ENCODE assay signal across 11 mouse cellular contexts in the genomic region with DNA sequence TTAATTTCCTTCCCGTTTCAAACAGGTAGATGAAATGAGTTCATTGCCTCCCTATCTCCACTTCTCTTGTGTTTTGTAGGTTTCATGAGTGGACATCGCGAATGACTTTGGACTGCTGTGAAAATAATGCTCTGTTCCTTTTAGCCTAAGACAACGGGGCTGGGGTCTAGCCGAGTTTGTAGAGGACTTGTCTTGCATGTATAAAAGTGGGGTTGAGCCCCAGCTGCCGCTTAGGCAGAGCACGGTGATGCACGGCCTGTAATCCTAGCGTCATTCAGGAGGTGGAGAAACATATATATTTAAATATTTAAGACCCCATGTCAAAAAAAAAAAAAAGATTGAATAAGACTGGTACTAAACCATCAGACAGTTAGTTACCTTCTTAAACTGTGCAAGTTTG. TPM values are rescaled to one million over a fixed set of nuclear protein-coding genes. Genes with fewer than 3 reads are reported as not detected.
DNase-seq lines count a peak whose midpoint lies in the region; ATAC-seq and TF ChIP-seq lines count a peak whose summit lies in the region.
"Had no signal": no experiment of that assay in that cellular context is flagged by ENCODE, and none has a peak within 500 bp of the region (broad histone marks: within the 10 kb centered on the region; RNA-seq: fewer than 3 reads in every experiment).

No protein-coding gene starts in this region.

- H3K27me3 ChIP-seq in cerebellum, adult 2 months (ENCODE audit: control insufficient read depth, insufficient read depth, low read length): no peaks in the 10 kb centered on the region
- H3K27me3 ChIP-seq in megakaryocyte, embryonic 14.5 days (replicated peaks): peaks cover 51% of the 10 kb centered on the region
- H3K27me3 ChIP-seq in limb, embryonic 15.5 days: peaks cover 28% of the 10 kb centered on the region
- H3K27me3 ChIP-seq in stomach, postnatal 0 days (ENCODE audit: control insufficient read depth, insufficient read depth, low read length): no peaks in the 10 kb centered on the region

- no peak for TF ChIP-seq CTCF in cerebellum, adult 2 months (IDR thresholded peaks at IDR 0.05; ENCODE audit: borderline replicate concordance, insufficient read depth, low read depth, low read length)
- TF ChIP-seq CTCF in stomach, postnatal 0 days (IDR thresholded peaks at IDR 0.05; ENCODE audit: low read depth): no peak

- DNase-seq in cerebellum, adult 2 months: no peak
- no peak for DNase-seq in cerebellum, adult 9-10 months
- DNase-seq in stomach, postnatal 0 days (ENCODE audit: low spot score): no peak
- no peak for DNase-seq in ovary, postnatal 14 days (ENCODE audit: low spot score)
- no peak for DNase-seq in layer of hippocampus, adult 9-11 months

- no peak overlapping the region for H3K9ac ChIP-seq in limb, embryonic 15.5 days
- H3K9ac ChIP-seq in stomach, postnatal 0 days (ENCODE audit: low read length): peak overlapping the region; percentile 58; the same call in 1 of the 2 replicates

- no peak for TF ChIP-seq POLR2A in cerebellum, adult 2 months (IDR thresholded peaks at IDR 0.05; ENCODE audit: borderline replicate concordance, insufficient read depth, low read length)

- no peaks in the 10 kb centered on the region for H3K4me1 ChIP-seq in cerebellum, adult 2 months (ENCODE audit: control insufficient read depth, insufficient read depth, low read length)
- peaks cover 13% of the 10 kb centered on the region for H3K4me1 ChIP-seq in megakaryocyte, embryonic 14.5 days
- peaks cover 14% of the 10 kb centered on the region for H3K4me1 ChIP-seq in limb, embryonic 15.5 days
- 0 out of 2 replicates have a peak, but pooled peaks cover 2% of the 10 kb centered on the region for H3K4me1 ChIP-seq in stomach, postnatal 0 days (replicated peaks; ENCODE audit: control insufficient read depth, insufficient read depth)

- H3K36me3 ChIP-seq in megakaryocyte, embryonic 14.5 days (replicated peaks; ENCODE audit: low read length): no peaks in the 10 kb centered on the region
- no peaks in the 10 kb centered on the region for H3K36me3 ChIP-seq in limb, embryonic 15.5 days
- H3K36me3 ChIP-seq in stomach, postnatal 0 days (ENCODE audit: control insufficient read depth, insufficient read depth, low read length): no peaks in the 10 kb centered on the region

- H3K4me3 ChIP-seq in cerebellum, adult 2 months (replicated peaks; ENCODE audit: insufficient read depth, low read depth, low read length): peak overlapping the region; percentile 81
- peak overlapping the region; percentile 91 for H3K4me3 ChIP-seq in megakaryocyte, embryonic 14.5 days (replicated peaks)
- peak overlapping the region; percentile 52 for H3K4me3 ChIP-seq in limb, embryonic 15.5 days
- peak overlapping the region; percentile 51 for H3K4me3 ChIP-seq in stomach, postnatal 0 days (ENCODE audit: low read depth, low read length)

- H3K4me2 ChIP-seq in limb, embryonic 15.5 days: peak overlapping the region; percentile 94
- peak overlapping the region; percentile 90 for H3K4me2 ChIP-seq in stomach, postnatal 0 days (replicated peaks; ENCODE audit: low read depth)

- H3K9me3 ChIP-seq in megakaryocyte, embryonic 14.5 days: 0 out of 2 replicates have a peak, but pooled peaks cover 3% of the 10 kb centered on the region
- no peaks in the 10 kb centered on the region for H3K9me3 ChIP-seq in limb, embryonic 15.5 days
- no peaks in the 10 kb centered on the region for H3K9me3 ChIP-seq in stomach, postnatal 0 days (ENCODE audit: control insufficient read depth, low read length)

- no peak for TF ChIP-seq EP300 in stomach, postnatal 0 days (optimal IDR thresholded peaks at IDR 0.05)

- ATAC-seq in megakaryocyte, adult 5-6 weeks (ENCODE audit: poor library complexity, severe bottlenecking): no peak
- ATAC-seq in limb, embryonic 15.5 days (ENCODE audit: insufficient number of reproducible peaks, low FRiP score, low TSS enrichment, low read depth): no peak
- ATAC-seq in stomach, postnatal 0 days (ENCODE audit: low FRiP score, low TSS enrichment): no peak
- ATAC-seq: activated CD4-positive, CD25-positive, alpha-beta regulatory T cell, adult 4 months had no signal

- peak overlapping the region; percentile 100 for H3K27ac ChIP-seq in cerebellum, adult 2 months (ENCODE audit: insufficient read depth, low read length)
- no peak overlapping the region for H3K27ac ChIP-seq in limb, embryonic 15.5 days
- no peak overlapping the region for H3K27ac ChIP-seq in stomach, postnatal 0 days (replicated peaks)

- 2% methylated on average over 9 of the region's 9 CpGs for WGBS in cerebellum, adult 2 months
- 12% methylated on average over 9 of the region's 9 CpGs for WGBS in limb, embryonic 15.5 days
- WGBS in stomach, postnatal 0 days: 25% methylated on average over 9 of the region's 9 CpGs

RNA-seq across cellular contexts. Expression of a gene that starts 1.2 kb away (rescaled TPM):
- 18.5 and 22.6 TPM in 2 replicates for polyA plus RNA-seq in cerebellum, adult 2 months (2012; rRNA removed)
- not detected in 2 replicates for polyA plus RNA-seq in megakaryocyte, embryonic 14.5 days (2012; ENCODE audit: insufficient read depth, low replicate concordance)
- total RNA-seq in megakaryocyte, adult 5-6 weeks (2015): not detected in 2 replicates
- not detected in 2 replicates for total RNA-seq in megakaryocyte, adult 5-6 weeks (2017)
- 0.10 TPM in 1 of 2 replicates, not detected in the other for polyA plus RNA-seq in limb, embryonic 15.5 days (2015; fragmentation: Nextera tagmentation; extraction: Ambion mirVana)
- polyA plus RNA-seq in stomach, postnatal 0 days (2015; fragmentation: Nextera tagmentation; extraction: Ambion mirVana): 0.18 TPM in 1 of 2 replicates, not detected in the other
- total RNA-seq: monocyte, adult 5-6 weeks had no signal
- polyA plus RNA-seq: activated CD4-positive, CD25-positive, alpha-beta regulatory T cell, adult 4 months; testis, adult 2 months had no signal

RNA-seq across cellular contexts. Expression of a gene that starts 40.7 kb away (rescaled TPM):
- polyA plus RNA-seq in cerebellum, adult 2 months (2012; rRNA removed): 0.32 and 0.47 TPM in 2 replicates
- polyA plus RNA-seq in megakaryocyte, embryonic 14.5 days (2012; ENCODE audit: insufficient read depth, low replicate concordance): 0.10 TPM in 1 of 2 replicates, not detected in the other
- total RNA-seq in megakaryocyte, adult 5-6 weeks (2015): 3.8 and 5.2 TPM in 2 replicates
- 1.7 and 2.0 TPM in 2 replicates for total RNA-seq in megakaryocyte, adult 5-6 weeks (2017)
- 0.89 and 1.1 TPM in 2 replicates for polyA plus RNA-seq in limb, embryonic 15.5 days (2015; fragmentation: Nextera tagmentation; extraction: Ambion mirVana)
- polyA plus RNA-seq in stomach, postnatal 0 days (2015; fragmentation: Nextera tagmentation; extraction: Ambion mirVana): 1.2 TPM in 2 replicates
- polyA plus RNA-seq: activated CD4-positive, CD25-positive, alpha-beta regulatory T cell, adult 4 months had no signal

Comparison
In these comparisons a context has a peak if more than half of its experiments do, and no peak if none do; other contexts are left out.
1. RNA of a gene that starts 1.2 kb away (polyA plus RNA-seq): 18.5 to 22.6 TPM in cerebellum, adult 2 months; 0.10 TPM in limb, embryonic 15.5 days, 0.18 TPM in stomach, postnatal 0 days and not detected in megakaryocyte, embryonic 14.5 days; every median in the first group is over 10 times any median in the second.
2. Peak in every context shown above with its lines, with median percentiles within 50 percentile points of each other: H3K4me3 ChIP-seq.